Mouse (Mus musculus): Measurements from ENCODE around the gene Duxbl1.
"Not testable (repeated sequence)": the region's sequence is repeated elsewhere in the genome, so short reads cannot be mapped to it uniquely, and the experiment has no call there.

Gene Duxbl1

DNA sequence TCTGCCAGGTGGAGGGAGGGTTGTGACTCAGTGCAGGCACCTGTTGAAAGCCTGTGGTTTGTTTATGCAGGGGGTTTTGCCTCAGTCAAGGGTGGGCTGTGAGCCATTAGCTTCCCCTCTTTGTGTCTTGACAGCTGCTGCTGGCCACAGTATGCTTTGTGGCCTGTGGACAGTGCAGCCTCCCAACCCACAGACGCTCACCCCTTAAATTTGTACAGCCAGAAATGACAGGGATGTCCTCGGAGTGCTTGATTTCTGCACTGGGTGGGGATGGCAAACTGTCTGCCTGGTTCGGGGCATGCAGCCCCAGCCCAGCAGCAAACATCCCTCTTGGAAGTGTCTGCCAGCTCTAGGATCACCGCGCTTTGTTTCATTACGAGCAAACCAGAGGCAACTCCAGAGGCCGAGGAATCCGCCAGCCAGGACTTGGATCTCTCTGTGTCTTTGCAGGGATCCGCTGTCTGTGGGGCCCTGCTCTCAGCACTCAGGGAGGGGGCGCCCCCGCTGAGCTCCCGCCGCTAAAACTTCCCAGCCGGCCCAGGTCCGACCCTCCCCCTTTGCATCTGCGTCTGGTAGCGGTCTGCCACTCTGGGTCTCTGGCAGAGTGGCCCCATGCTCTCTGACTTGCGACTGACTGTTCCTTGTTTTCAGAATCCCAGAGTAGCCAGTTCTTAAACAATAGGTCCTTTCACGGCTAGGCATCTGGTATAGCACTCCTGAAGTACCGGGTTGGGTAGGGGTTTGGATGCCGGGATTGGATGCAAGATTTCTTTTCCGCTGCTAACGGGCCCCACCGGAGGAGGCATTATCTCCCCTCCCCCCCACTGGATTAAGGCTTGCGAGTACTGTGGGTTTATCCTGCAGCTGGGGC, at the start of gene Duxbl1:
Gene Duxbl1 (plus strand): TSS at position 207 of the 871 bp plus-strand sequence.
- DNase-seq (ENCODE audit: low spot score in 2 of 2) = not testable (repeated sequence)

DNA sequence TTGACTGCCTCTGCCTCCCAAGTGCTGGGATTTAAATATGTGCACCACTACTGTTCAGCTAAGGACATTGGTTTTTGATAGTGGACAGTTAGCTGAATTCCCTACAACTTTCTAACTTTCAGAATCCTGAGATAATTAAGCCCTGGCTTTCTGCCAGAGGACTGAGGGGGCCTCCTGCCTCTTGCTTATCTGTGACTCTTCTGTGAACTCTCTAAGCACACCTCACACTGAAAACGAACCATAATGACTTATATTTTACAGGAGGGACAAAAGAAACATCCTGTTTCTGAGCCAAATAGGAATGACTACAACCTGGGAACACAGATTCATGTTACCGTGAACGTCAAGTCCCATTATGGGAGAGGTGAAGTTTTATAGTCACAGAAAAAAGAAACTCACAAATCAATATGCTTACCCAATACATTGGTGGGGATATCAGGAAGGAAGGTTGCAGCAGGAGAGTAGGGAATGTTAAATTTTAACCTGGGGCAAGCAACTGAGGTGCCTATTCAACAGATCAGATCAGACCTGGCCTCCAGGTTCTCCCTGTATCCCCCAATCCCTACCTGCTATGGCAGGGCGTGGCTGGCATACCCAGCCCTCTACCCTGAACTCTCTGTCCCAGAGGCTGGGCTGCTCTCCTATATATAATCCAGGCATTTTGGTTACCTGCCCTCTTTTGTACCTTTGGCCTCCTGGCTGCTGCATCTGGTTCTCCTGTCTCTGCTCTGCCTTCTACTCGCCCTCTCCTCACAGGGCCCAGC, 41.3 kb upstream of the Duxbl1 start:
- not testable (repeated sequence) for DNase-seq (ENCODE audit: low spot score in 2 of 2)

DNA sequence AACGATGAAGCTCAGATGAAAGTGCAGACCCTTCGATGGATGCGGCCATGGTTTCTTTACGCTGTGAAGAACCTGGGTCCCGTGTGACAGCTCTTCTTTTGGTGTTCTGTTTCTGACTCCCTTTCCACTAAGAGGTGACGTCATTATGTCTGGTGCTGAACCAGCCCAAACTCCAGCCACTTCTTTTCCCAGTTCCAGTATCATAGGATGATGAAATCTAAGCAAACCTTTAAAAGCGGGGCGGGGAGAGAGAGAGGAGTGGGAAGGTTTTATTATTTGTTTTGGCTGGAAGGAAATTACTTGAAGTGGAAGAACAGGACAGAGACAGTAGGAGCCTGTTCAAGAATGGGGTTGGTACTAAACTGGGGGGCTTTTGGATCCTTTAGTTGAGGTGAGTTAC, 40.4 kb upstream of the Duxbl1 start, which contains the start of gene Cphx1:
Gene Cphx1 (plus strand): TSS at position 301 of the 400 bp plus-strand sequence.
- DNase-seq (ENCODE audit: low spot score in 2 of 2) = not testable (repeated sequence)

DNA sequence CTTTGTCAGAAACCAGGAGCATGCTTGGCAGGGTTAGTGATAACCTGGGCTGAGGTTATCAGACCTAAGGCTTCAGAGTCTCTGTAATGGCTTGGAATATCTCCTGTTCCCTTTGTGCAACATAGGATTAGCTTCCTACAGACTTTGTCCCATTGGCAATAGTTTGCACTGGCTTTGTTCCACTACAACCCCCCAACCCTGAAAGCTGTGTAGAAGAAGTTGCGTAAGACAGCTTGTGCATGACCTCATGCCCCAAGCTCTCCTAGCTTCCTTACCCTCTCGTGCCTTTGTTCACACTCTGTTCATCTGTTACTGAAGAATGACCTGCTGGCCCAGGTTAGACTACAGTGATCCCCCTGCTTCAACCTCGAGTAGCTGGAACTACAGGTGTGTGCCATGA, 20.5 kb upstream of the Duxbl1 start:
- not testable (repeated sequence) for DNase-seq (ENCODE audit: low spot score in 2 of 2)

DNA sequence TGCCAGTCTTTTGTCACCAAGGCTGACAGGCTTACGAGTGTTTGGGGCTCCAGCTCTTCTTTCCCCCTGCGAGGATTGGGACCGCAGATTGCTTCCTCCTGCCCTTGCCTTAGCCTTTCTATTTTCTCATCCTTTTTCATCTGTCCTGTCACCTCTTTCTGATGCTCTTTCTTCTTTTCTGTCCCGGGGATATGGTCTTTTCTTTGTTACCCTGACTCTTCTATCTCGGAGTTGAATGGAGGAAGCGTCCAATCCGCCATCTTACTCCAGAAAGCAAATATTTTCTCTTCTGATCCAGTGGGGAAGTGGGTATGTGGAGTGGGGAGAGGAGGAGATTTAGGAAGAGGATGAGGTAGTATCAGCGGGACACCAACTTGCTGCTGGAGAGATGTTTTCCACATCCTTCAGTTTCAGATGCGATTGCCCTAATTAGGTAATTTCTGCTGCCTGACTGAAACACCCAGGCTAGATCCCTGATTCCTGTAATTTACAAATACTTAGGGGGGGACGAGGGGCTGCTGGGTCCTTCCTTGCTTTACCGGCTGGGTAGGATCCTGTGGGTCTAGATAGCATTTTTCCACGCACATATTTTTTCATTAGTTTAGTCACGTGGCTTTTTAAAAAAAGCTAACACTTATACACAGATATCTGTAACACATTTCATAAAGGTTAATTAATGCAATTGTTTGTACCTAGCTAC, 1.0 kb downstream of the Duxbl1 start:
- DNase-seq (ENCODE audit: low spot score in 2 of 2) = not testable (repeated sequence)

DNA sequence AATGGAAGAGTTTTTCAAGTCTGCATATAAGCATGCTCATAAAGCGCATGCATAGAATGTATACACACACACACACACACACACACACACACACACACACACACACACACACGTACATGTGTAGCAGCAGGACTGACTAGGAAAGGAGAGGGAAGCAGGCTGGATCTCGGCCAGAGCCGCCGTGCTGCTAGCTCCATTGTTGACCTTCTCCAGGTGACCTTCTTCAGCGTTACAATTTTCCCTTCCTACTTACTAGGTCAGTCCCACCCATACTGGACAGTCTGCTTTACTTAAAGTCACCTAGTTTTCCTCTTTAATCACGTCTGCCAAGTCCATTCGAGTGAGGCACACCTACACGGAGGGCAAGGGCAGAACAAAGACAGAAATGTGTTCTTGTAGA, 3.5 kb downstream of the Duxbl1 start:
- DNase-seq (ENCODE audit: low spot score in 2 of 2) = not testable (repeated sequence)

- not testable (repeated sequence) for DNase-seq (ENCODE audit: low spot score in 2 of 2)
Measured at GRCm38 (mm10) chr14:26007462-26007861, 29.1 kb downstream of the Duxbl1 start.

DNA sequence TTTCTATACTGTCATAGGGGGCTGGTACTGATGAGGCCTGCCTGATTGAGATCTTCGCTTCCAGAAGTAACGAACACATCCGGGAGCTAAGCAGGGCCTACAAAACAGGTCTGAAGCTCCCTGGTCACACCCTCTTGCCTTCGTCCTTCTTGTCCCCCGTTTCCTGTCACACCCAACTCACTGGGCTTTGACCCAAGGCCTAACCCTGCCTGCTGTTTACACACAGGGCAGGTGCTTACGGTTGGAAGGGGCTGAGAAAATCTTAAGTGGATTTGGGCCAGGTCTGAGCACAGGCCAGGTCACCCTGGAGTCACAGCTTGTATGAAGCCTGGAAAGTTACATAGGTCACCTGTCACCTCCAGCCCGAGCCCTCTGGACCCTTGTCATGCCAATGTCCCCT, 38.0 kb downstream of the Duxbl1 start:
- DNase-seq (ENCODE audit: low spot score in 2 of 2) = not testable (repeated sequence)

GRCm38 (mm10) chr14:26021555-26021954, 43.2 kb downstream of the Duxbl1 start:
- DNase-seq (ENCODE audit: low spot score in 2 of 2) = not testable (repeated sequence)

- not testable (repeated sequence) for DNase-seq (ENCODE audit: low spot score in 2 of 2)
Measured at GRCm38 (mm10) chr14:26022831-26023230, 44.5 kb downstream of the Duxbl1 start.

DNA sequence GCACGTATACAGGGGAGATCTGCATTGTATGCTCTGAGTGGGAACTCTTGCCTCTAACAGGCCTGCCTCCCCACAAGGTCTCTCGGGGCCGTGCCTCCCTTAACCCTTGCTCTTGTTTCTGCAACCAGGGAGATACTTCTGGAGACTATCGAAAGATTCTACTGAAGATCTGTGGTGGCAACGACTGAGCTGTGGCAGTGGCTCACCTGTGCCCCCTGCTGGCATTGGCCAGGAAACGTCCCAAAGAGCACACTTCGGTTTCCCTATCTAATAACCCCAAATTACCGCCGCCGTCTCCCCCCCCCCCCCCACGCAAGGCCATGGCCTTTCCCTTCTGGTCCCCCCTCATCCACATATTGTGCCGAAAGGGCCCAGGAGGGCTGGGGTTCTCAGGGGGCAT, 47.3 kb downstream of the Duxbl1 start:
- DNase-seq (ENCODE audit: low spot score in 2 of 2) = not testable (repeated sequence)

DNA sequence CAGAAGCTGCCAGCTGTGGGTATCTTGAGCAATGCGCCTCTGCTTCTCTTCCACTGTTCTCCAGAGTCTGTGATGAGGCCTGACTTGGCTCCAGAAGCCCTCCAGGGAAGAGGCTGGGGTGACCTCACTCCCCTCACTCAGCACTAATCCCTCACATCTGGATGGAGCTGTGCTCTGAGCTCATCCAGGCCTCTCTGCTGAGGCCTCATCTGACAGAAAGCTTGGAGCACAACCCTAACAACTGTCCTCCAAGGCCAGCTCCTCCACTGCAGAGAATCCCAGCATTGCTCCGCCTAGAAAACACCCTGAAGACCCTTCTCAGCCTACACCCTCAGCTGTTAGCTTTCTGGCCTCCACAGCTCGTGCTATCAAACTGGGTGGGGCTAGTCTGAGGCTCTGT, 56.0 kb downstream of the Duxbl1 start:
- not testable (repeated sequence) for DNase-seq (ENCODE audit: low spot score in 2 of 2)

- not testable (repeated sequence) for DNase-seq (ENCODE audit: low spot score in 2 of 2)
Measured at GRCm38 (mm10) chr14:26035439-26035838, 57.1 kb downstream of the Duxbl1 start.

All from right cerebral cortex, postnatal 10 days (tissue).